Mouse (Mus musculus): ENCODE measurements around the gene Csf2rb2.
"Not testable (repeated sequence)": the region's sequence is repeated elsewhere in the genome, so short reads cannot be mapped to it uniquely, and the experiment has no call there.

The Csf2rb2 gene

DNA sequence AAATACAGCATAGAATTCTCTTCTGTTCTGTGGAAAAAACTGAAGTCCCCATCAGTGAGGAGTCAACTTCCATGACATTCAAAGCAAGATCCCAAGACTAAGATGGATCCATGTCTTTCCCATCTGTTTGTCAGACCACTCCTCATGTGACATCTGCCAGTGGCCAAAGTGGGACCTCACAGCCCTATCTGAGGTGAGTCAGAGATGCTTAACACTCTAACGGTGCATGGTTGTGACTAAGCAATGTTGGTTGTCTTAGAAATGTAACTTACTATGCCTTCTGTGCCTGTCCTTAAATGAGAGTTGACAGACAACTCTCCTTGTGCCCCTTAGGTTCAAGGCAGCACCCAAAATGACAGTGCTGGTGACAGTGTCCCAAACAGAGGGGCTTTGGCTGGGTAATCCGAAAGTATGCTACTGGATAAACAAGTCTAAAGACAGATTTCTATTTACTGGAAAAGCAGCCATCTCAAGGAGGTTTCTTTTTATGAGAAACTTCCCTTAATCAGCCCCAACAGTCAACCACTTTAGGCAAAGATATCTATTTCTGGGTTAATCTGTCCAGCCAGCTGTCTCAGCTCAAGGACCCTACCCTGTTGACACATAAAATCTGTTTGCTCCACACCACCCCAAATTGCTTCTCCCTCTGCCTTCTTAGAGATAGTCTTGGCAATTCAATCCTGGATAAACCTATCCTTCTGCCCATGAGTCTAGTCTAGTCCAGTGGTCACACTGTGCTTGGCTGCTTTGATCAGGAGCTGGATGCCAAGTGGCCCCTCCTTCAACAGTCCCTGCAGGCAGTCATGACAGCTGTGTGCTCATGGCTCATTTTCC lies 13.0 kb upstream of the Csf2rb2 start:
- not testable (repeated sequence) for DNase-seq (ENCODE audit: low spot score)

DNA sequence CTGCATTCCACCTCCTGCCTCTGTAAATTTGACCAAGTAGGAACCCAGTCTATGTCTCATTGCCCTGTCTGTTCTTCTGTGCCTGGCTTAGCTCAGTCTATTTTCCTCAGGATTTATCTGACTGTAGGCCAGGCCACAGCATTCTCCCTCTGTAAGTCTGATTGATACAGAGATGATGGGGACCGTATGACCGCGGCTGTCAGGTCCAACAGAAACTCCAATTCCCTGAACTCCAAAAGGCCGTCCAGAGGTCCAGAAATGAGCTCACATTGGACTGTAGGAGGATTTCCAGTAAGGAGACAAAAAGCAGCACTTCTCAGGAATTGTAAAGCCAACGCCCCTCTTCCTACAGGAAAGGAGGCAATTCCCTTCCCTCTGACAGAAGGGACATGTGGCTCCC lies 8.1 kb upstream of the Csf2rb2 start:
- DNase-seq (ENCODE audit: low spot score), result not testable (repeated sequence)

DNA sequence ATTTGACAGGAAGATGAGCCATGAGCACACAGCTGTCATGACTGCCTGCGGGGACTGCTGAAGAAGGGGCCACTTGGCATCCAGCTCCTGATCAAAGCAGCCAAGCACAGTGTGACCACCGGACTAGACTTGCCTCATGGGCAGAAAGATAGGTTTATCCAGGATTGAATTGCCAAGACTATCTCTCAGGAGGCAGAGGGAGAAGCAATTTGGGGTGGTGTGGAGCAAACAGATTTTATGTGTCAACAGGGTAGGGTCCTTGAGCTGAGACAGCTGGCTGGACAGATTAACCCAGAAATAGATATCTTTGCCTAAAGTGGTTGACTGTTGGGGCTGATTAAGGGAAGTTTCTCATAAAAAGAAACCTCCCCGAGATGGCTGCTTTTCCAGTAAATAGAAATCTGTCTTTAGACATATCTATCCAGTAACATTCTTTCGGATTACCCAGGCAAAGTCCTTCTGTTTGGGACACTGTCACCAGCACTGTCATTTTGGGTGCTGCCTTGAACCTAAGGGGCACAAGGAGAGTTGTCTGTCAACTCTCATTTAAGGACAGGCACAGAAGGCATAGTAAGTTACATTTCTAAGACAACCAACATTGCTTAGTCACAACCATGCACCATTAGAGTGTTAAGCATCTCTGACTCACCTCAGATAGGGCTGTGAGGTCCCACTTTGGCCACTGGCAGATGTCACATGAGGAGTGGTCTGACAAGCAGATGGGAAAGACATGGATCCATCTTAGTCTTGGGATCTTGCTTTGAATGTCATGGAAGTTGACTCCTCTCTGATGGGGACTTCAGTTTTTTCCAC lies 7.1 kb upstream of the Csf2rb2 start:
- DNase-seq (ENCODE audit: low spot score), result not testable (repeated sequence)

DNA sequence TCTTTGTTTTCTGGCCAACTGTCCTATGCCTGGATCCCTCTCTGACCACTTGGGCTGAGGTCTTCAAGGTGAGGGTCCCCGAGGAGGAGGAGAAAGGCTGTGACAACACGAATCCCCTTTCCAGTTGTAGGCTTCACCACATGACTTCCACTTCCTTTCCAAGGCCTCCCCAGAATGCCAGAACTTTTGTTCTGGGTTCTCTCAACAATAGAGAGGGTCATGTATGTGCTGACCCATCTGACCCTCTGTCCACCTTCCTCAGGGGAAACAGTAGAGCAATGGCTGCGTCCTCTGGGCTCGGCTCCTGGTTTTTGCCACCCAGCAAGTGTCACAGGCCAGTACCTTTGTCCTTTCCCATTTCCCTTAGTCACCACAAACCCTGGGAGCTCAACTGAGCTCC lies 5.5 kb upstream of the Csf2rb2 start:
- no peak for DNase-seq (ENCODE audit: low spot score)

DNA sequence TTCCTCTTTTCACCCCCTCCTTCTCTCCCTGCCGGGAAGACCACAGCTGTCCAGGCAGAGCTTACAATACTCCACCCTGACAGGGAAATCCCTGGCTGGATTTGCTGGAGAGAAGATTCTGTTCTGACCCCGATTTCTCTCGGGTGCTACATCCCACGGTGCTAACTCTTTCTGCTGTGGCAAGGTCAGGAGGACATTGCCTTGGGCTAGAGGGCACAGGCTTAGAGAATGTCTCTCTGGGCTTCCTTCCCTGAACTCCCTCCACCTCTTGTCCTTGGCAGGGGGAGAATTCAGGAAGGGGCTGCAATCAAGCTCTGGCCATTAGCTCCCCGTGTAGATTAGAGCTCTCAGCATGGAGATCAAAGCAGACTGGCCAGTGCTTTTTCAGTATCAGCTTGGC lies 4.3 kb upstream of the Csf2rb2 start:
- no peak for DNase-seq (ENCODE audit: low spot score)

- no peak for DNase-seq (ENCODE audit: low spot score)
These were observed 1.8 kb downstream of the Csf2rb2 start for GRCm38 (mm10) chr15:78303665-78304233.

GRCm38 (mm10) chr15:78302718-78303117 lies 2.8 kb downstream of the Csf2rb2 start:
- no peak for DNase-seq (ENCODE audit: low spot score)

DNA sequence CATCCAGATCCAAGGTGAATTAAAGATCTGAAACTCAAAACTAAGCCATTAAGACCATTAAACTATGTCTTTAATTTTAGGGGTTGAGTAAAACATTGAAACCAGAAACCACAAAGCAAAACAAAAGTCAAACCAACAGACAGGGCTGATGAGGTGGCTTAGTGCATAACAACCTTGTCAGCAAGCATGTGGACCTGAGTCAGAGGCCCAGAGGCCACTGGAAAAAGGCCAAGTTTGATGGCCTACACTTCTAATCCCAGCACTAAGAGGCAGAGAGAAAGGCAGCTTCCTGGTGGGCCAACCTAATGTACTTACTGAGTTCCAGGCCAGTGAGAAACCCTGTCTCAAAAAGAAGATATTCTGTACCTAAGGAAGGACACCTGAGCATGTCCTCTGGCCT lies 4.7 kb downstream of the Csf2rb2 start:
- DNase-seq (ENCODE audit: low spot score), result no peak

GRCm38 (mm10) chr15:78299641-78300040 lies 5.9 kb downstream of the Csf2rb2 start:
- no peak for DNase-seq (ENCODE audit: low spot score)

DNA sequence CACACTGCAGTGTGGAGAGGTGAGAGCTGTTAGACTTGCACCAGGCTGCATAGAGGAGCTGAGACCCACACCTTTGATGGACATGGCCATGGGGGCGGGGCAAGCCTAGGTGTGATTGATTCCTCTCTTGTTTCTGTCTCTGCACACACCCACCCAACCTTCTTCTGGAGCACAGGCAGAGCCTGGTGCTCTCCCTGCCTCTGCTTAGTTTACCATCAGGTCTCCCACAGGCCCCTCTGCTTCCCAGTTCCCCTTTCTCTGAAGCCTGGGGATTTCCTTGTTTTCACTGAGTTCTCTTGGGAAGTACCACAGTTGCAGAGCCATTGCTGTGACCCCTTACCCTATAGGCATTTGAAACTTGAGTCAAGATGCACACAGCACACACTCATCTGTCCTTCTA lies 7.0 kb downstream of the Csf2rb2 start:
- no peak for DNase-seq (ENCODE audit: low spot score)

DNA sequence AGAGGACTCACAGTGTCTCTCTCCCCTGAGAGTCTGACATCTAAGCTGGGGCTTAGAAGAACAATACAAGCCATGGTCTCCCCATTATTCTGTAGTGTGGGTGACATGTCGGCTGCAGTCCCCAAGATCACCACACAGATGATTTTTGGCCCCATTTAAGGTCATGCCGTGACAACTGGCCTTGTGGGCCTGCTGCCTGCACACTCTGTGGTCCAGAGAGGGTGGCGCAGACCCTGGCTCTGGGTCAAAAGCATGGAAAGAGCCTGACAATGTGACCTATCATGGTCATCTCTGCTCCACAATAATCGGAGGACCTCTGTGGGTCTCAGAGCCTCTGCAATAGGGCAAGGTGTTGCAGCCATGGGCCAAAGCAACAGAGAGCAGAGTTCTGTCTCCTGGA lies 11.8 kb downstream of the Csf2rb2 start:
- DNase-seq (ENCODE audit: low spot score), result no peak

DNA sequence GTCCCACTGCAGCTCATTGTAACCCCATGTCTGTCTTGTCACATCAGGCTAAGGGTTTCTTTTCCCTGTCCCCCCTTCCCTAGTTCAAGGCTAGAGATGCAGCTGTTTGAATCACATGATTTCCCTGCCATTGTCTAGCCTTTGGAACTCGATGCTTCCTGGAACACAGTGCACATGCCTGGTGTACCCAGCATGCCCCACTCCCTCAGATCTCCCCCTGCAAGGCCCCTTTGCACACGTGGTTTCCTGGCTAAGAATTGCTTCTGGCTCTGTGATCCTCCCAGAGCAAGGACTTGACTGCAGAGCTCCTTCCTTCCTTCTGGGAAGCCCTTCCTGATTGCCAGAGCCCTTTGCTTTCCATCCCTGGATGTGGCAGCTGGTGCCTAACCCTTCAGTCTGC lies 12.3 kb downstream of the Csf2rb2 start:
- not testable (repeated sequence) for DNase-seq (ENCODE audit: low spot score)

DNA sequence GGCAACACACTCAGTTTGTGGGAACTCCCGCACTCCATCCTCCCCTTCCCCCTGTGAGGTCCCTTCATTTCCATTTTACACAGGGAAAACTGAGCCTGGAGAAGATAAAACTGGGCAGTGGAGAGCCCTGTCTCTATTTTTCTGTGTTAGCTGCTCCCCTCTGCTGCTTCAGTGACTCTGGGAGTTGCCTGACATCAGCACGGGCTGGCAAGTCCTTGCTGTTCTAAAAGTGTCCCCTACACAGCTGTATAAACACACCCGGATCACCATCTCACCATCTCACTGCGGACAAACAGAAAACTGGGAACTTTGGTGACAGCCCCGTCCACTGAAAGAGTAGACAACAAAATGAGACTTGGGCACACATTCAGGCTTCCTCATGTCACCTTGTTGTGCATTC lies 15.7 kb downstream of the Csf2rb2 start:
- DNase-seq (ENCODE audit: low spot score), result not testable (repeated sequence)

DNA sequence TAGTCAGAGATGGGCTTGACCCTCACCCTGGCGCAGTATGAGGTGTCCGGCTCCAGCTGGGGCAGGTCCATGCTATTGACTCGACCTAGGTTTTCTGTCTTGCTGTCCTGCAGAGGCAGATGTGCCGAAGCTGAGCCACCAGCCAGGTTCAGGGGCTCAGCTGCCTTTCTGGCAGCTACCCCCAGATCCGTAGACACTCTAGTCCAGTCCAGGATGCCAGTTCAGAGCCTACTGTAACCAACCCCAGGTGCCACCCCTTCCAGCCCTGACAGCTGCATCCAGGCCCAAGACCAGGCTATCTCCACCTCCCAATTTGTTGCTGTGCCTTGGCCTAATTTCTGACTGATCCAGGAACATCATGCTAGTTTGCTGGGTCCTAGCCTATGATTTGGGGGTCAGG lies 17.6 kb downstream of the Csf2rb2 start:
- no peak for DNase-seq (ENCODE audit: low spot score)

DNA sequence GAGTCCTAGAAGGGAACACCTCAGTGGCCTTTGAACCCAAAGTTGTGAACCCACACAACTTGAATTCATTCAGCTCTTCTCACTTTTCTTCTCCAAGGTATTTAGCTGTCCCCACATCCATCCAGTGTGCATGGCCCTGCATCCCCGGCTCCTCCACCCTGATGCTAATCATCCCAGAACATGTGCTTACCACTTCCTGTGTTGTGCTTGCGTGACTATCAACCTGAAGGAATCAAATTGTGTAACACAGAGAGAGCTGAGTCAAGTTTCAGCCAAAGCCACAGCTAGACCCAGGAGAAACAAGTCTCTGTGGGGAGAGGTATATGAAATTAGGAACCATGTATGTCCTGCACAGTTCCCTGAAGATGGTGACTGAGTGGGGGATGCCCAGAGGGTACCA lies 27.2 kb downstream of the Csf2rb2 start:
- no peak for DNase-seq (ENCODE audit: low spot score)

DNA sequence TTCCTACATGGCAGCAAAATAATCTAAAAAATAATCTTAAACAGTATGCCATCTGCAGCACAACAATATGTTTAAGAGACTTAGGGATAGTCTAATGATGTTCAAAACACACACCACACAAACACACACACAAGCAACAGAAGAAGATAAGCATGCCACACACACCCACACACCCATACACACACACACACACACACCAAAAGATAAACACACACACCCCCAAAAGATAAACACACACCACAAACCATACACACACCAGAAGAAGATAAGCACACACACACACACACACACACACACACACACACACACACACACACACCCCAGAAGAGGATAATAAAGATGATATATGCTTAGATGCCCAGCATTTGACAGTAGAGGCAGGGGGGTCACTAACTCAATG lies 34.3 kb downstream of the Csf2rb2 start:
- no peak for DNase-seq (ENCODE audit: low spot score)

GRCm38 (mm10) chr15:78267865-78268264 lies 37.7 kb downstream of the Csf2rb2 start:
- no peak for DNase-seq (ENCODE audit: low spot score)

- DNase-seq (ENCODE audit: low spot score), result no peak
These were observed 38.1 kb downstream of the Csf2rb2 start for GRCm38 (mm10) chr15:78267441-78267840.

DNA sequence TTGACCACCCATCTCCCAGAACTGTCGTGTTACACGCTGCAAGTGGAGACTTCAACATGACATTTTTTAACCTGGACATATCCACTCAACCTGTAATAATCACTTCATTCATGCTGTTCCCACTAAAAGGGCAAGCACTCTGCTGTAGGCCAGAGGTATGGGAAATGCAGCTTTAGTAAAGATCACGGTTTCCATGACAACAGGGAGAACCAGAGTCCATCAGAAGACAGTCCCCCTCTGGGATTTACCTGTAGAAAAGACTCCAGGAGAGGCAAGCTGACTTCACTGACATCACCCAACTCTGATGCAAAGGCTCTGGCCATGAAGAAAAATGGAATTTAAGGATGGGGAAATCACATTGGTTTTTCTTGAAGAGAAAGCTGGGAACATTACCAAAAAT lies 42.2 kb downstream of the Csf2rb2 start:
- DNase-seq (ENCODE audit: low spot score), result no peak

DNA sequence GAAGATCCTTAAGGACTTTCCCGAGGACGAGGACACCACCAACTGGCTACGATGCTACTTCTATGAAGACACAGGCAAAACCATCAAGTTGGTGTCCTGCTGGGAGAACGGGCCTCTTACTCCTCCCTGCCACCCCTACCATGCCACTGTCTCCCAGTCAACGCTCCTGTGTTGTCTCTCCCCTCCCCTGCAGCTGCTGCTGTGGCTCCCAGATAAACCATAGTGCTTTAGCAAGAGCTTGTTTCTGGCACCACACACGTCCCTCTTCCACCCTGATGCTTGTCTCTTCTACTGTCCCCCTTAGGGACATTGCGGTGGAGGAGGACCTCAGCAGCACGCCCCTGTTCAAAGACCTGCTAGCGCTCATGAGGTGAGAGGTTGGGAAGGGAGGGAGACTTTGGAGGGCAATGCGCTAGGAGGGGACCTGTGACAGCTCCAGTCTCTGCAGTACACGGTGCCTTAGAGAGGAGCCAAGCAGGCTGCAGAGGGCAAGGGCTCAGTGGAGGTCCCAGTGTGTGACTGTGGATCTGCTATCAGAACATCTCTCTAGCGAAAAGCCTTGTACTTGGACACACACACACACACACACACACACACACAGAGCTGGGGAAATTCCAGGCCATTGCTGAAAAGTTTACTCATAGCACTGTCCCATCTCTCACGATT lies 44.7 kb downstream of the Csf2rb2 start:
- DNase-seq (ENCODE audit: low spot score), result no peak

DNA sequence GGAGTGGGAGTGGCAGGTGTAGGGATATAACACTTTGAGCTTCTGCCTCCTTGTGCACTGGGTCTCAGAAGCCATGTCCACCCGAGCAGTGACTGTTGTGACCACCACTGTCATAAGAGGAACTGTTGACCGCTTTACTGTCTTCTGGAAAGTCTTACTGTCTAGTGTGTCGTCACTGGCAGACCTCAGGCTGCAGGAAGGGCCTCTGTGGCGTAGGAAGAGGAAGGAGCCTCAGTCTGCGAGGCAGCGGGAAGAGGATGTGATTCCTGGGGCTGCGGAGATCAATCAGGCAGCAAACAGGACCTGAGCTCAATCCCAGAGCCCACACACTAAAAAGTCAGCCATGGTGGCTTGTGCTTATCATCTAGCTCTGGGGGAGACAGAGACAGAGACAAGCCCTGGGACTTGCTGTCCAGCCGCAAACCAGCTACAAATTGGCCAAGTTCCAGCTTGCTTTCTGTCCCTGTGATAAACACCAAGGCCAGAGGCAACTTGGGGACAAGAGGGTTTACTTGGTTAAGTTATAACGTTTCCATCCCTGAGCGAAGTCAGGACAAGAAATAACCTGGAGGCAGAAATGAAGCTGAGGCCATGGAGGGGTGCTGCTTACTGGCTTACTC lies 47.2 kb downstream of the Csf2rb2 start:
- no peak for DNase-seq (ENCODE audit: low spot score)

Data from ovary, adult 18-20 months (tissue).